Mouse (Mus musculus) limb, embryonic 12.5 days (tissue): ENCODE data around the gene Ecpas. TPM values are rescaled to one million over a fixed set of nuclear protein-coding genes. Genes with fewer than 3 reads are reported as not detected.

ENCODE experiments used
- ATAC-seq: fragments of 200-750 bp; cut with Nextera tagmentation; 2 replicates; pipeline ENCODE4 v1.8.0; 2017; ENCODE audit warnings: low read depth, moderate TSS enrichment; ENCODE audit not compliant: insufficient number of reproducible peaks, insufficient read depth, low FRiP score, low TSS enrichment
- H3K27ac ChIP-seq: fragments of 300-500 bp; sonication (generic); 2 replicates; pipeline ENCODE4 v1.5.1; 2016; ENCODE audit warnings: mild to moderate bottlenecking, moderate library complexity
- H3K27me3 ChIP-seq: fragments of 300-500 bp; sonication (generic); 2 replicates; pipeline ENCODE4 v1.6.1; 2016; ENCODE audit warnings: mild to moderate bottlenecking, moderate library complexity
- H3K36me3 ChIP-seq: fragments of 300-500 bp; sonication (generic); 2 replicates; pipeline ENCODE4 v1.6.1; 2016; ENCODE audit warnings: mild to moderate bottlenecking, moderate library complexity
- H3K4me1 ChIP-seq: fragments of 300-500 bp; sonication (generic); replicated peaks from 2 replicates; pipeline ENCODE4 v1.6.1; 2016
- H3K4me2 ChIP-seq: fragments of 300-500 bp; sonication (generic); 2 replicates; pipeline ENCODE4 v1.6.1; 2016; ENCODE audit warnings: mild to moderate bottlenecking, moderate library complexity
- H3K4me3 ChIP-seq: fragments of 300-500 bp; sonication (generic); replicated peaks from 2 replicates; pipeline ENCODE4 v1.5.1; 2016; ENCODE audit warnings: mild to moderate bottlenecking
- H3K9ac ChIP-seq: fragments of 300-500 bp; sonication (generic); replicated peaks from 2 replicates; pipeline ENCODE4 v1.6.1; 2016; ENCODE audit warnings: mild to moderate bottlenecking, moderate library complexity
- H3K9me3 ChIP-seq: fragments of 300-500 bp; sonication (generic); 2 replicates; pipeline ENCODE4 v1.6.1; 2016; ENCODE audit warnings: mild to moderate bottlenecking, moderate library complexity
- WGBS: fragments of 180-500 bp; shearing (Covaris S2); methylation state at CpG from one replicate; pipeline ENCODE4 v1.1.7; 2016; 5-methylcytosine and 5-hydroxymethylcytosine counted together
- polyA plus RNA-seq: library from polyadenylated mRNA; unstranded; fragments of >200 nt; fragmentation: Nextera tagmentation; extraction: Ambion mirVana; gene quantifications from 2 replicates; pipeline ENCODE4 v1.2.1, GENCODE M21; 2016

Gene Ecpas
- 40.8 and 46.2 TPM in 2 replicates for polyA plus RNA-seq

GRCm38 (mm10) chr4:58912629-58913335, at the start of gene Ecpas:
Ecpas (minus strand) TSS chr4:58912749.
- peaks cover 13% of the 10 kb centered on the region for H3K4me1 ChIP-seq
- H3K4me2 ChIP-seq, result peak within 1 kb of the TSS; percentile 65
- H3K9ac ChIP-seq, result peak within 1 kb of the TSS; percentile 97
- WGBS, result 5% methylated on average over 43 of the region's 43 CpGs
- ATAC-seq, result peak; percentile 70
- H3K9me3 ChIP-seq, result no peaks in the 10 kb centered on the region
- peak within 1 kb of the TSS; percentile 91 for H3K4me3 ChIP-seq
- H3K27me3 ChIP-seq, result no peaks in the 10 kb centered on the region
- peak within 1 kb of the TSS; percentile 99 for H3K27ac ChIP-seq
- H3K36me3 ChIP-seq, result no peaks in the 10 kb centered on the region

DNA sequence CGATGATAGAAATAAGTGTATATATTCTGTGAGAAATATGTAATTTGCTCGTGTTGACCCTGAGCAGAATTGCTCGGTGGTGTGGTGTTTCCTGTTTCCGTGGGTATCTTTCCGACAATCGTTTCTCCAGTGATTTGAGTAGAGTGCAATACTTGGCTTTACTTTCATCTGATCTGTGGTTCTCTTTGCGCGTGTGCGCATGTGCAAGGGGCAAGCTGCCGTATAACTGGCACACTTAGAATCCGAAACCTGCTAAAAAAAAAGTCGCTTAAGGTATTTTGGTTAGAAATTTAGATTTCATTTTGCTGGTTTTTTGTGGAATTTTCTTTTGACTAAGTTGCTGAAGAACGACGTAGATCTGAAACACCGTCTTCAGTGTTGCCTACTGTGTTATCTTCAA, 49.2 kb upstream of the Ecpas start:
- H3K27ac ChIP-seq, result no peak overlapping the region
- peaks cover 10% of the 10 kb centered on the region for H3K36me3 ChIP-seq
- no peaks in the 10 kb centered on the region for H3K9me3 ChIP-seq
- no peaks in the 10 kb centered on the region for H3K27me3 ChIP-seq
- no peak for ATAC-seq
- no peak overlapping the region for H3K9ac ChIP-seq
- no peak overlapping the region for H3K4me3 ChIP-seq
- no peak overlapping the region for H3K4me2 ChIP-seq
- WGBS, result 90% methylated on average over 15 of the region's 15 CpGs
- no peaks in the 10 kb centered on the region for H3K4me1 ChIP-seq

GRCm38 (mm10) chr4:58952630-58953029, 40.1 kb upstream of the Ecpas start:
- Histone ChIP-seq H3K36me3 (peaks cover 21% of the 10 kb centered on the region), H3K9me3 (no peaks in the 10 kb centered on the region), H3K27ac (no peak overlapping the region), H3K4me2 (no peak overlapping the region), H3K4me3 (no peak overlapping the region), H3K27me3 (no peaks in the 10 kb centered on the region), H3K4me1 (no peaks in the 10 kb centered on the region), H3K9ac (no peak overlapping the region)
- 88% methylated on average over 11 of the region's 11 CpGs for WGBS
- no peak for ATAC-seq

DNA sequence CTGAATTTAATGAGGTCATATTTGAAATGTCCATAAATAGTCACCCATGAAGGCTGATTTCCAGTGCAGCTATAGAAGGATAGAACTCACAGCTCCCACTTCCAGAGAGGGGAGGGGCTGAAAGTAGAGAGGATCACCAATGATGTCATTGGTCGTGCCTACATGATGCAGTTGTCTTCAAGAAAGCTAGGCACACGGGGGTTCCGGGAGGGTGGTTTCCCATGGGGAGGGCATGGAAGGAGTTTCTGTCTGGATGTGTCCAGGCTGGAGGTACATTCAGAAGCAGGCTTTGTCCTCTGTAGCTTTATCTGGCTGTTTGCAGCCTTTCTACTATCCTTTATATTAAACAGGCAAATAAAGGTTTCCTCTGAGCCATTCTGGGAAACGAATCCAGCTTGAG, 35.8 kb upstream of the Ecpas start:
- Histone ChIP-seq H3K4me2 (no peak overlapping the region), H3K36me3 (peaks cover 6% of the 10 kb centered on the region; the same call in 1 of the 2 replicates), H3K9ac (no peak overlapping the region), H3K27me3 (peaks cover 13% of the 10 kb centered on the region), H3K9me3 (no peaks in the 10 kb centered on the region), H3K27ac (no peak overlapping the region), H3K4me3 (no peak overlapping the region), H3K4me1 (peaks cover 9% of the 10 kb centered on the region)
- no peak for ATAC-seq
- WGBS, result 82% methylated on average over 4 of the region's 4 CpGs

- H3K27me3 ChIP-seq, result peaks cover 13% of the 10 kb centered on the region
- H3K36me3 ChIP-seq, result no peaks in the 10 kb centered on the region; the same call in 1 of the 2 replicates
- H3K4me3 ChIP-seq, result peak overlapping the region; percentile 74; the same call in 1 of the 2 replicates
- H3K4me1 ChIP-seq, result peaks cover 16% of the 10 kb centered on the region
- WGBS, result 65% methylated on average over 5 of the region's 5 CpGs
- no peaks in the 10 kb centered on the region for H3K9me3 ChIP-seq
- peak overlapping the region; percentile 76; the same call in 1 of the 2 replicates for H3K9ac ChIP-seq
- ATAC-seq, result no peak
- H3K4me2 ChIP-seq, result peak overlapping the region; percentile 86
- H3K27ac ChIP-seq, result no peak overlapping the region
These were observed 32.1 kb upstream of the Ecpas start for GRCm38 (mm10) chr4:58944695-58945094.

- Histone ChIP-seq H3K9ac (peak overlapping the region; percentile 76; the same call in 1 of the 2 replicates), H3K27me3 (peaks cover 13% of the 10 kb centered on the region), H3K4me3 (peak overlapping the region; percentile 74), H3K27ac (no peak overlapping the region), H3K4me2 (peak overlapping the region; percentile 86), H3K36me3 (no peaks in the 10 kb centered on the region; the same call in 1 of the 2 replicates), H3K4me1 (peaks cover 16% of the 10 kb centered on the region), H3K9me3 (no peaks in the 10 kb centered on the region)
- 24% methylated on average over 6 of the region's 6 CpGs for WGBS
- ATAC-seq, result no peak
These were observed 31.6 kb upstream of the Ecpas start for GRCm38 (mm10) chr4:58944206-58944553.

DNA sequence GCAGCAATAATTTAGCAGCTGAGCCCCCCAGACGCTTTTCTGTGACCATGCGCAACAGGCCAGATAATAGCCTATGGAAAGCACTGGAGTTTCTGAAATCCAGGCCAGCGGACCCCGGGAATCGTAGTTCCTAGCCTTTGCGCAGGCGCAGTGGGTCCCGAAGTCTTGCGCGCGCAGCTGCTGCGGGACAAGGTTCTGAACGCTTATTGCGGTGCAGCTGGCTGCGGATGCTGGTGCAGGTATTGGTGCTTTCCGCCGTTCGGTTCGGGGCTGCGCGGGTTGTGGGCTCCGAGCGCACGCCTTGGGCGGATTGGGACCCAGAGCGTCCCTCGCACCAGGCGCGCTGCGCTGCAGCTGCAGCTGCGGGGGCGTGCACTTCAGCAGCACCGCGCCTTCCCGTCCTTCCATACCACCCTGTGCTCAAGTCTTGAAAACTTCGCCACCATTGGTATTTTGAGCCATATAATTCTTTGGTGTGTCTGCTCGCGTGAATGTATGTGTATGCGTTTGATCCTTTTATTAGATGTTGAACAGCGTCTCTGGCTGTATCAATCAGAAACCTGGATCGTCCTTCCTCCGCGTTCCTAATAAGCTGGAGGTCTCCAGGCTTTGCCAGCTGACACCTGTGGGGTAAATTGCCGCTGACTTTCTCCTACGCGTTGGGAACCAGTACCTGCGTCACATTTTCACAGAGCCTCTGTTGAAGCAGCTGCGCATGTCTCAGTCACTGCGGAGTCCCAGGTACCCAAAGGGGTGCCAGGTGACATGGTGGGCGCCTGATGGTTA, 31.1 kb upstream of the Ecpas start, which contains the start of gene Zkscan16:
Gene Zkscan16, plus strand, starts transcription at position 209 of the 786 bp plus-strand sequence.
- ATAC-seq, result peak; percentile 79
- Histone ChIP-seq H3K4me2 (peak within 1 kb of the TSS; percentile 86), H3K27ac (peak within 1 kb of the TSS; percentile 69; the same call in 1 of the 2 replicates), H3K27me3 (peaks cover 13% of the 10 kb centered on the region), H3K9ac (peak within 1 kb of the TSS; percentile 76), H3K9me3 (no peaks in the 10 kb centered on the region), H3K36me3 (no peaks in the 10 kb centered on the region; the same call in 1 of the 2 replicates), H3K4me1 (peaks cover 16% of the 10 kb centered on the region), H3K4me3 (peak within 1 kb of the TSS; percentile 74)
- WGBS, result 2% methylated on average over 50 of the region's 50 CpGs

DNA sequence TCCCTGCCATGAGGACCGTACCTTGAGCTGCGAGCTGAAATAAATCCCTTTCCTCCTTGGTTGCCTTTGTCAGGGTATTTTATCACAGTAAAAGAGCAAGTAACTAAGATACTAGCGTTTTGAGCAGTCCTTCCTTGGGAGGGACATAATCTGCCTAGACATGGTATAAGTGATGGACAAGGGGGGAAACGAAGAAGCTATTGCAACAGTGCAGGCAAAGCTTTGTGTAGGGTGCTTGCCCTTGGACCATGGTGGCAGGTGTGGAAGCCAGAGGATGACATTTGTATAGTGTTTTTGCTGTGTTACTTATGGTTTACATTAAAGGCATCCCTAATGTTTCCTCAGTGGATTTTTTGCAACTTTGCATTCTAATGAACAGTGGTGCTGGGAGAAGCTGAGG, 30.4 kb upstream of the Ecpas start:
- 0 out of 2 replicates have a peak overlapping the region, but pooled peaks have one; percentile 7 for H3K27ac ChIP-seq
- H3K9me3 ChIP-seq, result no peaks in the 10 kb centered on the region
- H3K36me3 ChIP-seq, result no peaks in the 10 kb centered on the region; the same call in 1 of the 2 replicates
- H3K4me3 ChIP-seq, result peak overlapping the region; percentile 74
- no peak for ATAC-seq
- peaks cover 16% of the 10 kb centered on the region for H3K4me1 ChIP-seq
- 82% methylated on average over 4 of the region's 4 CpGs for WGBS
- peaks cover 13% of the 10 kb centered on the region for H3K27me3 ChIP-seq
- H3K4me2 ChIP-seq, result peak overlapping the region; percentile 86
- 0 out of 2 replicates have a peak overlapping the region, but pooled peaks have one; percentile 76 for H3K9ac ChIP-seq

- Histone ChIP-seq H3K4me3 (no peak overlapping the region), H3K4me2 (no peak overlapping the region), H3K36me3 (no peaks in the 10 kb centered on the region; the same call in 1 of the 2 replicates), H3K9ac (no peak overlapping the region), H3K9me3 (no peaks in the 10 kb centered on the region), H3K27me3 (peaks cover 13% of the 10 kb centered on the region), H3K4me1 (peaks cover 16% of the 10 kb centered on the region), H3K27ac (no peak overlapping the region)
- no peak for ATAC-seq
These were observed 29.1 kb upstream of the Ecpas start for GRCm38 (mm10) chr4:58941638-58942037.

DNA sequence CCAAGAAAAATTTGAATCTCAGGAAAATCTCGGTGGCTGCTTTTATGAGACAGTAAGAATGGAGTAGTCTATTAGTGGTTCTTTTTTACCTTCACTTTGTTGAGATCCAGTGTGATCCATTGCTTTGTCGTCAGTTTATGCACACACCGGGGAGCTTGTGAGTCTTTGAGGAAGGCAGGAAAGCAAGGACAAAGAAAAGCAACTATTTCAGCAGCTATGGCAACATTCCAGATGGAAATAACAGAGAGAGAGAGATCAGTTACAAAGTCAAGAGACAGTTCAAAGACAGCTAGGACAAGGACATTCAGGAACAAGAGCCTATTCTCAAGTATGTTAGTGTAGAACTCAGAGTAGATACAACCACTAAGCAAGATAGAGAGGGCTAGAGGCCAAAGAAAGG, 23.3 kb upstream of the Ecpas start:
- ATAC-seq, result no peak
- no peaks in the 10 kb centered on the region for H3K27me3 ChIP-seq

GRCm38 (mm10) chr4:58934746-58935476, 22.4 kb upstream of the Ecpas start:
- H3K27me3 ChIP-seq, result no peaks in the 10 kb centered on the region
- no peak for ATAC-seq
- H3K9ac ChIP-seq, result no peak overlapping the region
- H3K27ac ChIP-seq, result no peak overlapping the region
- H3K36me3 ChIP-seq, result no peaks in the 10 kb centered on the region
- no peak overlapping the region for H3K4me3 ChIP-seq
- WGBS, result 48% methylated on average over 15 of the region's 15 CpGs
- no peaks in the 10 kb centered on the region for H3K4me1 ChIP-seq
- no peak overlapping the region for H3K4me2 ChIP-seq
- H3K9me3 ChIP-seq, result no peaks in the 10 kb centered on the region

More for the DNA sequence above, 23.3 kb upstream of the Ecpas start:
- WGBS, result 78% methylated on average over 3 of the region's 3 CpGs
- H3K4me2 ChIP-seq, result no peak overlapping the region
- no peak overlapping the region for H3K4me3 ChIP-seq
- no peaks in the 10 kb centered on the region for H3K4me1 ChIP-seq
- H3K9ac ChIP-seq, result no peak overlapping the region
- H3K9me3 ChIP-seq, result no peaks in the 10 kb centered on the region
- no peaks in the 10 kb centered on the region for H3K36me3 ChIP-seq
- no peak overlapping the region for H3K27ac ChIP-seq
